Mouse (Mus musculus): Measurements from ENCODE around the gene Prrx1. TPM values are rescaled to one million over a fixed set of nuclear protein-coding genes. Genes with fewer than 3 reads are reported as not detected.
A peak's percentile ranks its signal among the peaks of the same experiment; 100 is the strongest.

Gene Prrx1
- polyA plus RNA-seq, 1 experiment: 23.3 TPM

DNA sequence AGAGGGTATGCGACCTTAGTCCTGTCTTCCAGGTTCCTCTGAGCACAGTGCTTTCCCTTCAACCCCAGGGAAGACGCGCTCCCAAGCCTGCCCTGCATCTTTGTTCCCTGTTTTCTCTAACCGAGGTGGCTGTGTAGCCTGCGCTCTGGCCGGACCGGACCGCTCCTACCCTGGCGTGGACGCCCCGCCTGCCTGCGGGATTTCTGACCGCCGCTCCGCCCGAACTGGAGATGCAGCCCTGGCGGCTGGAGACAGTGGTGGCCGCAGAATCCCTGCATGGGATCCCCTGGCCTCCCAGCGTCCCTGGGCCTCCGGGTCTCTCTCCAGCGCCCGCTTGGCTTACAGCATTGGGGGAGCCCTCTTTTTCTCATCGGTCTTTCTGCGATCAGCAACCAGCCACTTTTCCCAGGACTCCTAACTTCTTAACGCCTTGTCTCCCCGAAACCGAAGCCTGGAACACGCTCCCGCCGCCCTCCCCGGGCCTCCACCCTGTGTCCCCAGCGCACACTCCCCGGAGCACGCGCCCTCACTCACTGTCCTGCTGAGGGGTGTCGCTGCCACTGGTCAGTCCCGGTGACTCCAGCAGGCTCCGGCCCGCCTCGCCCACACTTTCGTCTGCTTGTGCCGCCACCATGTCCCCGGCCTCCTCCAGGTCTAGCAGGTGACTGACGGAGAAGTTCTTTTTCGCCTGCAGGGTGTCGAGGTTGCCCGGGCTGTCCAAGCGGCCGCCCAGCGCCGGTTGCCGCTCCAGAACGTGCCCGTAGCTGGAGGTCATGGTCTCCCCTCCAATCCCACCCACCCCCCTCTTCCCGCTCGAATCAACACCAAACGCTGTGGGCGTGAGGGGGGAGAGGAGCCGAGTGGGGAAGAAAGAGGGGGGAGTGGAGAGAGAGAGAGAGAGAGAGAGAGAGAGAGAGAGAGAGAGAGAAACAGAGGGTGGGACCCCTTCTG, 1.4 kb downstream of the Prrx1 start:
- DNase-seq (ENCODE audit: low read depth): no peak

DNA sequence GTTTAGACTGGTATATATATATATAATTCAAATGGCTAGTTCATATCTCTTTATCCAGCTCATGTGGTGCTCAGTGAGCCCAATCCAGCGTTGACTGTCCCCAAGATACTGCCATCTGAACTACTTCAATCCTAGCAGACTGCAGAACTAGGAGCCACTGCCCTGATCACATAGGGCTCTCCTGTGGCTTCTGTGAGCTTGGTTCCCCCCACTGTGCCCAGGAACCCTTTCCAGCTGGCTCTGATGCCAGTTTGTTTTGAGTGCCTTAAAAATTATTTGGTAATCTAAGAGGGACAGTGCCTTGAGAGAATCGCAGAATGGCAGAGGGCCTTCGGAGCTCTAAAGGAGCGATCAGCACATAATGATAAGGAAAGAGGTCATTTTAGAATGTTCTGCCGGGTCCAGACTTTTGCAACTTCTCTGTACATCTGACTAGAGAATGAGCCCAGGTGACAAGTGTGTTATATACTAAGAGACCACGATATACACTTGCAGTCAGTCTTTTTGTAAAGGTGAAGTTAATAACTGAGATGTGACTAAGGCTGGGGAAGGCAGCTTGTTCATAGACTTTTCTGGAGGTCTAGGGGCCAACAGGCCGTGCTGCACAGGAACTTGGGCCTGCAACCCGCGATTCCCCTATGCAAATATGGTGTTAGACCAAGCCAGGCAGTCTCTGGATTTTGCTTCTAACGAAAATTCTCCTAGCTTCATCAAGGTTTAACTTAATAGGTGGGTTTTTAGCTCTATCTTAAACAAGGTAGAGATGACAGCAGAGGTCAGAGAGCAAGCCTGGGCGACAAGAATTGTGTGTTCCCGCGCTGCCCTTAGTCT, 2.3 kb downstream of the Prrx1 start:
- DNase-seq (ENCODE audit: low read depth): no peak

DNA sequence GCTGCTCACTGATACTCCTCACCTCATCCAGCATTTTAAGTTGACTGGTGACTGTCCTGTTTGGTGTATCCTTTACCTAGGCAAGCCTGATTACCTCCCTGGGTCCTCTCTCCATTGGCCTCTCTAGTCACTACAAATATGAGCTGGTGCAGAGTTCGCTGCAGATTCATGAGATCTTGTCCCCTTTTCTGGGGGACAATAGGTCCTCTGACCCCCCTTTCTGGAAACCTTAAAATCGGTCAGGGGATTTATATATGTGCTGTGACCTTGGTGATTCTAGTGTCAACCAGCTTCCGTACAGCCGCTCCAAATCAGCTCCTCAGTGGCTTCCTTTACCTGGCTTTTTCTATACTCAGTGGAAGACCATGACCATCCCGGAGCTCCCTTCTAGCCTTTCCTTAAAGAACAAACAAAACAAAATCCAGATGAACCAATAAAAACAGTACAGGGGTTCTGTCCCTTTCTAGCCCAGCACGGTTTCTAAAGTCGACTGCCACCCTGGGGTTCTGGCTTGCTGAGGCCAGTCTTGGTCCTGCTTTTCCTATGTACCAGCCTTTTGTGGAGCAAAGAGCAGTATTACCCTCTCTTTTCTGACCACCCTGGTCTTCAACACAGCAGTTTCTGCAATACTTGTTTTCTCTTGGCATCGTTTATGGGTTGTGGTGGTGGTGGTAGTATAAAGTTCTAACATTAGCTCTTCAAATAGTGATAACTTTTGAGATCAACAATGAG, 3.3 kb downstream of the Prrx1 start:
- no peak for DNase-seq (ENCODE audit: low read depth)

DNA sequence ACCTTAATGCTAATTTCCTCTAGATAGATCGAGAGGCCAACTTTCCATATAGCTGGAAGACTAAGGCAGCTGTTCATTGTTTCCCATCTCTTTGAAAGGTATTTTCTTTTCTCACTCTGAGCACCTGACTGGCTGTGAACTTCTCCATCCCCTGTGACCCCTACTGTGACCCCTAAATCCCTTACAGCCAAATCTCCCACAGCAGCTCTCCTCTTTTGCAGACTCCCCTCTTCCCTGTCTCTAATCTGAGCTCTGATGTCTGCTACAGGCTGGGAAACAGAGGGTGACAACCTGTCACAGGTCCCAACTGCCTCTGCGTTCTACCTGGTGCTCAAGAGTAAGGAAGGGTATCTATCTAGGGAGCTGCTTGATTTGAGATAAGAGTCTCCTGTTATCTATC, 4.0 kb downstream of the Prrx1 start:
- DNase-seq (ENCODE audit: low read depth): no peak

DNA sequence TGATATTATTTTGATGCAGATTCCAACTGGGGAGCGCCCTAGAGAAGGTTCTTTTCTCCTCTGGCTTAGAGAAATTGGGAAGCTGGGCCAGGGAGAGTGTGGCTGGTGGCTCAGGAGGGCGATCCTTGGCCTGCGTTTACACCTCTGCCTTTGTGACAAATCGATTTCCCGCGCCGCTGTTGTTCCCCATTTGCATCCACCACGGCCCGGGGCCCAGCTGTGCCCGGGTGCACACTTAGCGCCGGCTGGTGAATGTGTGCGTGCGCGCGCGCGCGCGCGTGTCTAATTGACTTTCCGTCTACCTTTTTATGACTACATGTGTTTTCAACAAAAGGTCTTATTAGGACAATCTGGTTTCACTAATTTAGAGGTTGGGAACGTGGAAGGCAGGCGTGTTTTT, 4.9 kb downstream of the Prrx1 start:
- DNase-seq (ENCODE audit: low read depth): no peak

DNA sequence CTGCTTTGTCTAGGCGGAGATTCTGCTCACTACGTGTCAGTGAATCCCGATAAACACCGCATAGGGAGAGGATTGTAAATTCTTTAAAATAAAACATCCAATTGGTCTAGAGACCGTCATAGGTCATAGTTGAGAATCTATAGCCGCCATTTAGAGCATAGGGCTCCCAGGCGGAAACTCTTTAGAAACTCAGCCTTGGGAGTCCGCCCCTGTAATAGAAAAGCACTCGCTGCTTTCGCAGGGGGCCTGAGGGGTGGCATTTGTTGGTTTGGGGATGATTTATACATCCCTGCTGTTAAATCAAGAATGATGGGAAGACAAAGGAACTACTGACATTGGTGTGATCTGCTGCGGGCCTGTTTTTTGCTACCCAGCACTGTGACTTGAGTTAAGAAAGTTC, 5.8 kb downstream of the Prrx1 start:
- no peak for DNase-seq (ENCODE audit: low read depth)

DNA sequence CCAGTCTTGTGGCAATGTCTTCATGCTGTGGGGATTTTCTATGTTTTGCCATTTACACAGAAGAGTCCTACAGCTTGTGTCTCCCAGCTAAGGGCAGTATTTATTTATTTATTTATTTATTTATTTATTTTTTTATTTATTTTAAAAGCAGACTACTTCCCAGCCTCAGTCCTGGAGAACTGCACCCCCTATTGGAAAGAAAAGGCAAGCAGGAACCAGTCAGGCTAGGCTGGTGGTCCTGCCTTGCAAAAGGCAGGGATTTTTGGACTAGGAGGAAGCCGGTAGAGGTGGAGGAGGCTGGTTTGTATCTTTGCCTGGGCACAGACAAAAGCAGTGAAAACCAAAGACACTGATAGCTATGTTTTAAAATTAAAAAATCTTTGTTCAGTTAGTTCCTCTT, 7.6 kb downstream of the Prrx1 start:
- no peak for DNase-seq (ENCODE audit: low read depth)

DNA sequence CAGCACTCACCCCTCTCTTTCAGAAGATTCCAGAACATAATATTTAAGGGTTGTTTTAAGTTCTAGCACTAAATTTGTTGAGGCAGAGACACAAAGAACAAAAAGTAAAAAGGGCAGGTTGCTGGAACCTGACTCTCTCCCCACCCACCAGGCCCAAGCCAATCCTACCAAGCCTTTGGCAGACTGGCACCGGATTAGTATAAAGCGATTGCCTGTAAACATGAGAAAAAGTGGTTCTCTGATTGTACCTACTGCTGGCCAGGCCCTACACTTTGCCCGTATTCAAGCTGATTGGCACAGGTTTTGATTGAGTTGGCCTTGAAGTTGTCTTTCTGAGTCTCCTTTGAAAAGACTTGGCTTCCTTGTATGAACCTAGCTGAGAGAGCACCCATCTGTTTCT, 8.7 kb downstream of the Prrx1 start:
- no peak for DNase-seq (ENCODE audit: low read depth)

DNA sequence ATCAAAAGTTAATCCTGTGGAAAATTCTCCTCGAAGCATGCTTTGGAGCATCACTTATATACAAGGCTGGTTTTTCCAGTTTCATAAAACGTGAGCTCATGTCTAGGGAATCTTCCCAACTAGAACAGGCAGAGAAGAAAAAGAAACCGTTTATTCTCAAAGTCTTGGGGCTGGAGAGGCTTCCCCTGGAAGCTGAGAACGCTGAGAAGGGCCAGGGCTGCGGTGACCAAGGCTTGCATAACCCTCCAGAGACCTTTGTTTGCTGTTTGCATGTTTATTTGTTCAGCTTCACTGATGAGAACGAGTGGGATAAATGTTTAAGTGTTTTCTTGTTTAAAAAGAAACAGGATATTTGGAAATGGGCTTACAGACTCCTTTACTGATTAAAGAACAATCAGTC, 11.2 kb downstream of the Prrx1 start:
- no peak for DNase-seq (ENCODE audit: low read depth)

DNA sequence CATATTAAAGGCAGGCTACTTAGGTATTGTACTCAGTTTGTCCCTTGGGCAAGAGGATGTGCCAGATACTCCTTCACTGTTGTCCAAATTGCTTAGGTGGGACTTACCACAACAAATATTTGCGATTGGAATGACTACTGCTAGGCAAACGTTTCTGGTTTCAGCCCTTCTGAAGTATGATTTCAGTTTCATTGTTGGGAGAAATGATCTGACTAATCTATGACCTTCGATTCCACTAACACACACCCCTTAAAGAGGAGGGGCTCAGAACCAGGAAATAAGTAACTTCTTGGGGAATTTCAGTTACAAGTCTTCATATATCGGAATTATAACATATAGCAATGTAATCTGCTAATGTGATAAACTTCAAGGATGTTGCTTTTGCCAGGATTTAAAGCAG, 20.4 kb downstream of the Prrx1 start:
- DNase-seq (ENCODE audit: low read depth): no peak

DNA sequence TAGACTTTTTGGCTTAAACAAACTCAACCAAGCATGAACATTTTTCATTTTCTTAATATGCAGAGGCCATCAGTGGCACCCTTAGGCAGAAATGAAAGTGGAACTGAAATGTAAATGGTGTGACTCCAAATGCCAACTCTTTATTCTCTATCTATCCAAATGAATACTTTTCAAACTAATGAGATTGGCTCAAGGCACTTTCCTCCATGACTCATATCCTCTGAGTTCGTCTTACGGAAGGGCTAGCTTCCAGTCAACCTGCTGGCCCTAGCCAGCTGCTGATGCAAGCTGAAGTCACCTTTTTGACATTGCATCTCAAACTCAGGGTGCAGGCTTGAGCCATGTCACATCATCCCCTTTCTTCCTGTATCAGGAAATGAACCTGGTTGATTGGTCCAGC, 21.6 kb downstream of the Prrx1 start:
- DNase-seq (ENCODE audit: low read depth): no peak

DNA sequence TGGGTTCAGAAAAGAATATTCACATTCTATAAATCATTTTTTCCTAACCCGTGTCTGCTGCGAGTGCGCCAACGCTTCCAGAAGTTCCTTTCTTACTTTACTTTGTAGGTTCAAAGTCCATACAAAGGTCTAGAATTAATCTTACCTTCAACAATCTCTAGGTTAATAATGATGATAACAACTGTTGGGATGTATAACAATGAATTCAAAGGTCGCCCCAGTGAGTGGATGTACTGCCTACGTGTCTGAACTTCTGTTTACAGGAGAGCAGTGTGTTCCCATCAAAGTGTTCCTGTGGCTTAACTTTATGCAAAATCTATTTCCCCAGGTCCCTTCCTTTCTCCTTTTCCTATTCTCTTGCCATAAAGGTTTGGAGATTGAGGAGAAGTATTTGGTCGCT, 24.4 kb downstream of the Prrx1 start:
- DNase-seq (ENCODE audit: low read depth): no peak

DNA sequence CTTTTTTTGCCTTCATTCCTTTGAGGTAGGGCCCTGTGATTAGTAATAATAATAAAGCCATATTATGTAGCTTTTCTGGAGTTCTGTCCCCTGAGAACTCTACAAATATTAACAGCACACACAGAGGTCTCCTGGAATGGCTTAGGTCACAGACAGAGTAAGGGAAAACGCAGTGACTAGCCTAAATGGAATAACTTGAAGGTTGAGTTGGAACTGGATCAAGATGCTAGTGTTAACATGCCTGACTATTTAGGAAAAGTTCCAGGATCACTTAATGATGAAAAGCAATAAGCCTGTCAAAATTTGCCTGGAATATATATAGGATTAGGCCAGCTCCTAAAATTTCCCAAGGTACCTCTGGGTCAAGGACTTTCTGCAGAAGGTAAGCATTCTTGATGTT, 28.0 kb downstream of the Prrx1 start:
- DNase-seq (ENCODE audit: low read depth): peak; percentile 12

DNA sequence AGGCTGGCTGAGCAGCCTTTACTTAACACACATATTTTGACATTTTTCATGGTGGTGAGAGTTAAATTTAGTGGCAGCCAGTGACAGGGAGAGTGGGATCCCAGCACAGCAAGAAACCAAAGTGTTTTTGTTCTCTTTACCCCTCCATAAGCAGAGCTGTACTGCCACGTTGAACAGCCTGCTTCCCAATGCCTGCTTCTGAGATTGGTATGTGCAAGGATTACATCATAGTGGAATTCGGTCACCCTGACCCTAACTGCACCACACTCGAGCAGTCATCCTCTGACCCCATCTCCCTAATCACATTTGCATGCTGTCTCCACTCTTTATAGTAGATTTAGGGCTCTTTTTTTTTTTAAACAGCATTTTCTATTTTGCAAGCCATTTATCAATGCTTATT, 28.4 kb downstream of the Prrx1 start:
- no peak for DNase-seq (ENCODE audit: low read depth)

DNA sequence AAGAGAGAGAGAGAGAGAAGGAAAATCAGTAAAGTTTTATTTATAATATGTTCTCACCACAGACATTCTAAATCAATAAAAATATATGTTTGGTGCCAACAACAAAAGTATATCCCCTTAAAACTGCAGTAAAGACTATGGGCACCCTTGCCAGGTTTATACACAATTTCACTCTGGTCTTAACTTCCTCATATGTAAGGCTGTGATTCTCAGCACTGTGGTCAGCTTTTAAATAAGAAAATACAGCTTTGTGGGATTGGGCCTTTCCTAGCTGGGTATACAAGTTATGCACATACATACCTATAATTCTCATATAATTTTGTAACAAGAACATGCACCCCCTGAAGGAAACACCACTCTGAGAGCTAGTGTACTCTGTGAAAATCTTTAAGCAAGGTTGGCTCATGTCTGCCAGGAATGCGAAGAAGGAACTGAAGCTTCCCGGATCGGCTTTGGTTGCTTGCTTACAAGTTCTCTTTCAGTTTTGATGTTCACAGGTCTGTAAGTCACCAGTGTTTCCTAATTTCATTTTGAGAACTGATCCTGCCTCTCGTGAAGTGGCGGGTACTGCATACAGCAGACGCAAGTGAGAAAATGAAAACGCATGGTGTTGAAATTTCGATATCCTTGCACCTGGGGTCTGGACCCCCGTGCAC, 29.4 kb downstream of the Prrx1 start:
- no peak for DNase-seq (ENCODE audit: low read depth)

DNA sequence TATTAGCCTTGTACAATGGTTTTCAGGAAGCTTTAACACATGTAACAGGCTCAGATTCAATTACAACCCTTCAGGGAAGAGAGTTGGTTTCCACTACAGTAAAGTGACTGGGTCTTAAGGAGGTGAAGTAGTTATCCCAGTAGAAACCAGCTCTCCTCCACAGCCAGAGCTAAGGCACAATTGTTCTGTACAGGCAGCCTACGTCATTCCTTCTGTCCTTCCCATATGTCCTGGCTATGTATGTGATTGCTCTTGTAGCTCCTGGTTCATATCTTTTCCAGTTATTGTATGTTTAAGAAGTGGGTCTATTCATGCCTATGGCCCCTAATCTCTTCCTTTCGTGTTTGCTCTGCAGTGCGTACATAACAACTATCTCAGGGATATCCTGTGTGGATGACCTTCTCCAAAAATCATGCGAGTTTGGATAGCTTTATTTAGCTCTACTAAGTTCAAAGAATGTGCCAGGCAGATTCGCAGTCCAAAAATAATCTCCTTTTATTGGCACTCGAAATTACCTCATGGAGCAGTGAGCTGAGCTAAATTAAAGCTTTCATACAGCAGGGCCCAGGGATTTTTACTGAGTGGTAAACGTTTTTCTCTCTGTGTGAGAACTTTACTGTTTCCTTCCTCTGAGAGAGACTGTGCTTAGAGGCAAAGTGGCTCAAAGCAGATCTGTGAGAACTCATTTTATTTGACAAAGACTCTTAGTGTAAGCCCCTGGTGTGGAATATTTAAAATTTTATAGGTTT, 31.9 kb downstream of the Prrx1 start:
- DNase-seq (ENCODE audit: low read depth): no peak

DNA sequence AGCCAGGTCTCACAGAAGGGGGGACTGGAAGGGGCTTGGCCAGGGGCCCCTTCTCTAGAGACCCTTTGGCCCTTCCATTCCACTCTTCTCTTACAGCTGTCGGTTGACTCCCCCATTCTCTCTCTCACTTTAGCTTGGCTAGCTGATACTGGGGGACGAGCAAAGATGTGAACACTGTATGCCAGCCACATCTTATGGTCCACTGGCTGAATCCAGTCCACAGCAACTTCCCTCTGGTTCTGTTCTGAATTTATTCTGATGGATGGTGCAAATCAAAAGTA, 32.7 kb downstream of the Prrx1 start:
- no peak for DNase-seq (ENCODE audit: low read depth)

DNA sequence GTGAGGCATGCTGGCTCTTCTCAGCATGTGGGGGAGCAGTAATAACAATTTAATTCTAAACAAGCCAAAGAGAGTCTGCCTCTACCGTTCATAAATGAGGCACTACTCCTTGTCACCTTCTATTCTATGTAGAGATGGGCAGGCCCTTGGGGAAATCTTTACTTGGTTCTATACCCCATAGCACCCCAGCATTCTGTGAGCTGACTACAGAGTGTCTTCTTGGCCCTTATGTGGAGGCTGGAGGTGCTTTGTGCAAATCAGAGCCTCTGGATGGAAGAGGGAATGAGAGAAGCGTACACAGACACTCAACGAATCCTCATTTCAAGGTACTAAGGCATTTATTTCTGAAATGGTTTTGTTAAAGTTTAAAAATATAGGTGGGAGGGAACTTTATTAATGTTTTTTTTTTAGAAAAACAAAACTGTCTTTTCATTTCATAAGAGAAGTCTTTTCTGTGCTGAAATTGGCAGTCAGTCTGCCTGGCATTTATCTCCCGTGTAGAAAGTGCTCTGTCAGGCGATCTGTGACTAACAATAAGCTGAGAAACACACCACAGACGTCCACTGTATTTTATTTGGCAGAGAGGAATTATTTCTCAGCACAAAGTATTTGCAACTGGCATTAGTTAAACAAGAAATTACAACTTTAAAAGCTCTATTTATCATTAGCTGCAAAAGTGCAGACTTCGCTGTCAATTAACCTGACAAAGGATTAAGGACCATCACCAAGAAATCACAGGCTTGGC, 33.2 kb downstream of the Prrx1 start:
- DNase-seq (ENCODE audit: low read depth): no peak

DNA sequence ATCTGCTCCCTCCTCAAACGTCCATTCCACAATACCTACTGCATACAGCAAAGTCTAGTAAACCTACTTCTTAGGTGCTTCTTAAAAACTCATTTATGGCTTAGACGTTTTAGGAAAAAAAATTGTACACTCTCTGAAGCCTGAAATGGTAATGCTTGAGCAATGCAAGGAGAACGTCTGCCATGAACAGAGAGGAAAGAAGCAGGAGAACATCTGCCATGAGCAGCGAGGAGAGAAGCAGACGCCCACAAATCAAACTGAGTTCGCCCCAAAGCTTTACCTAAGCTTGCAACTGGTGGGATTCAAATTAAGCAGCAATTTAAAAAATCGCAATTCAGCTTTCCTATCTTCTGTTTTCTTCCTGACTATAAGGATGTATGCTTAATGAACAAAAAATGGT, 36.4 kb downstream of the Prrx1 start:
- no peak for DNase-seq (ENCODE audit: low read depth)

DNA sequence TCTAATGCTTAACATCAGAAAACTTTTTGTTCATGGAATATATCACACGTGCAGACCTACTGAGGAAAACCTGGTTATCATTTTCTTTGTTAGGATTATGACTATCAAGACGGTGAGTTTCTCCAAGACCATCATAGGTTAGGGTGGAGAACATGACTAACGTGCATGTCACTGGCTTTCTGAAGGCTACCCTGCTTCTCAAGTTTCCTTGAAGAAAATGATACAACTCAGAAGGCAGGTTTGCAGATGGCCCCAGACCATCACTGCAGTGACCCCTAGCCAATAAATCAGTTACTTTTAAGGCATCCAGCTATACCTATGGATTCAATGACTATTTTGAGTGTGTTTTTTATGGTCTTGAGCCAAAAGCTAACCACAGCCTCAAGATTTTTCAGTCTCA, 38.6 kb downstream of the Prrx1 start:
- DNase-seq (ENCODE audit: low read depth): no peak

DNA sequence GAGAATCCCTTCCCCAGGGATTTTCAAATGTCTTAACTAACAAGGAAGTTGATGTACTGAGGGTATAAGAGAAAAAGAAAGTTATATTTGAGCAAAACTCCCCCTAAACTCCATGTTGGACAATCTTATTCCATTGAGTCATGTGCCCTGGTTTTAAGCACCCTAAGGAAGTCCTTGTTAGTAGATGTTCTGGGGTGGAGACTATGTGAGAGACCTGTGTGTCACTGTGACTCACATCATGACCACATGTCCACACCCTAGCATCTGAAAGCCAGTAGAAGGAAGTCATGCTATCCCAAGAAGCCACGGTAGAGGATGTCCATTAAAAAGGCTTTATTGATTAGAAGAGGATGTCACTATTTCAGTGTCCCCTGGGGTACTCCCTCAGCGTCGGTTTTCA, 40.4 kb downstream of the Prrx1 start:
- DNase-seq (ENCODE audit: low read depth): no peak
